Mouse (Mus musculus): Measurements from ENCODE around the gene Prkaa2.

Prkaa2 gene

DNA sequence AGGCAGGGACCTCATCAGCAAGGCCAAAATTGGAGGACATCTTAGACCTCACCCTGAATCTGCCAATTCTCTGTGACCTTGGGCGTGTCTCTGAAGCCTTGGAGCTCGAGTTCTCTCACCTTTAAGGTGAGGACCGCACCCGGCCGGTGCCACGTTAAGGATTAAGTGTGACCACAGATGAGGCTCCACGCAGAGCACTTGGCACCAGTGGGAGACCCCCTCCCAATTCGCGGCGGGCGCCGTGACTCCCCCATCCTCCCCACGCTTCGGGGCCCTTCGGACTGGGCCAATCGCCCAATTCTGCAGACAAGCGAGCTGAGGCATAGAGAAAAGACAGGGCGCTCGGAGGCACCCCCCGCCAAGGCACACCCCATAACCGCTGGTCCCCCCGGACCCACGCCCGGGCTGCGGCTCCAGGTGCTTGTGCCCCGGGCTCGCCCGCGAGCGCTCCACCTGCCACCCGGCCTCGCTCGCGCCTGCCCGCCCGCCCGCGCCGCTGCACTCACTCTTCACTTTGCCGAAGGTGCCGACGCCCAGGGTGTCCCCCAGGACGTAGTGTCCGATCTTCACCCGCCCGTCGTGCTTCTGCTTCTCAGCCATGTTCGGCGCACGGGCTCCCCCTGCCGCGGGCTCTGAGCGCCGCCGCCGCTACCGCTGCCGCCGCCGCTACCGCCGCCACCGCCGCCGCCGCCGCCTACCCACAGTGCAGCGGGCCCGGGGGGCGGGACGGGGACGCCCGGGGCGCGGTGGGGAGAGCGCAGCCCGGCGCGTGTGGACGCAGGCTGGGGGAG, at the start of gene Prkaa2:
TSS of gene Prkaa2 (minus strand) at position 692 of the 791 bp plus-strand sequence.
- peak; percentile 77 to 92 for DNase-seq

DNA sequence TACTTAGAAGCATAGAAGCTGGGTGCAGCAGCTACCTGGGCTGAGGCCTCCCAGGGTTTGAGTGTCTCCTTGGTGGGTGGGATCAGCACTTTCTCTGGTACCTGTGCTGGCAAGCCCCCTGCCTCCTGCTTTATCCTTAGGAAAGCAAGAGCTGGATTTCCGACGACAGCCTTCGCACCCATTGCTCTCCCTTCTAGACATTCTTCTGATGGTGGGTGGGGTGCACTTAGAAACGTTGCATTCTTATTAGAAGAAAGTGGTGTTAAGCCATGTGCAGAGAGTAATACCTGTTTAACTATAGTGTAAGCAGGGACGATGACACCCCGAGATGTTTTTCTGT, 49.8 kb upstream of the Prkaa2 start:
- no peak for DNase-seq

- DNase-seq: no peak
Observed at GRCm38 (mm10) chr4:105158651-105159530, 49.2 kb upstream of the Prkaa2 start.

- peak; percentile 43 to 56 for DNase-seq
Observed at GRCm38 (mm10) chr4:105158169-105158555, 48.5 kb upstream of the Prkaa2 start.

DNA sequence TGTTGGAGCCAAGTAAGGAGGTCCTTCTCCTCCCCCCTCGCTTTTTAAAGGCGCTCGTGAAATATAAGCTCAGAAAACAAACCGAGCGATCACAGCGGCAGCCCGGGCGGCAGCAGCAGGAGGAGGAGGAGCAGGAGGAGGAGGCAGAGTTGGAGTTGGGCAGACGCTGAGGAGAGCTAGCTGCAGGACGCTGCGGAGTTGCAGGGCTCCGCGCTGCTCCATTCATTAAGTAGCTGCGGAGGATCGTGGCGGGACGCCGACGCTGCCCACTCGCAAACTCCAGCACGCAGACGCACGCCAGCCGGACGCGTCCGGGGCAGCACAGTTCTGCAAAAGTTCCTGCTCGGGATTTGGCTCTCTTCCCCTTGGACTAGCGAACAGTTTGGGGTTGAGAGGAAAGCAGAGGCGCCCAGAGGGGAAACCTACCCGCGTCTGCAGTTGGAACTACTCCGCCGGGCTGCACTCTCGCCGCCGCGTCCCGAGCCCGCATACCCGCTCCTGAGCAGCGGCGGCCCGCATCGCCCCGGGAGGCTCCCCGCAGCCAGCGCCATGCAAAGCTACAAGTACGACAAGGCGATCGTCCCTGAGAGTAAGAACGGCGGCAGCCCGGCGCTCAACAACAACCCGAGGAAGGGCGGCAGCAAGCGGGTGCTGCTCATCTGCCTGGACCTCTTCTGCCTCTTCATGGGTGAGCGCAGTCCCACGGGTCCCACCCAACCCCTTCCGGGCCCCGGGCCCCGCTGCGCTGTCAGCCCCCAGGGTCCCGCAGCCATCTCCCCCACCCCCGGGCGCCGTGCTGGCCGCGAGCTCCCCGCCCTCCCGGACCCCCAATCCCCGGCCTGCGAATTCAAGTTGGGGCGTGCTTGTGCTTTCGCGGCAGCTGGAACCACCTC, 47.8 kb upstream of the Prkaa2 start, which contains the start of gene Plpp3:
TSS of gene Plpp3 (plus strand) at position 72 of the 893 bp plus-strand sequence.
- peak; percentile 32 to 41 for DNase-seq

- no peak for DNase-seq
Observed at GRCm38 (mm10) chr4:105156955-105157275, 47.2 kb upstream of the Prkaa2 start.

DNA sequence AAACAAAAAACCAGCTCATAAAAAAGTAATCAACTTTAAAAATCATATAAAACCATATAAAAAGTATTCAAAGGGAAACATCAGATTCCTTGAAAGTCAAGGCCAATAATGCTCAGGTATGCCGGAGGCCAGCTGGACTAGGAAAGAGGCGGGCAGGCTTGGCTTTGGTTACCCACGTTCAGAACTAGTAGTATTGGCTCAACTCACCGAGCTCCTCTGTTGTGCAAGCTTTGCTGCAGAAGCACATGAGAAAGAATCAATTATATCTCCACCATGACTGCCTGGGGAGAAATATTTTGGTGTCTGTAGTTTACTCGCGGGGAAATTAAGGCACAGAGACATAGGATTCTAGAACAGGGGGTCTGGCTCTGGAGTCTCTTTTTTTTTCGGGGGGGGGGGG, 46.6 kb upstream of the Prkaa2 start:
- DNase-seq: no peak

- DNase-seq: no peak
Observed at GRCm38 (mm10) chr4:105153227-105153626, 43.5 kb upstream of the Prkaa2 start.

DNA sequence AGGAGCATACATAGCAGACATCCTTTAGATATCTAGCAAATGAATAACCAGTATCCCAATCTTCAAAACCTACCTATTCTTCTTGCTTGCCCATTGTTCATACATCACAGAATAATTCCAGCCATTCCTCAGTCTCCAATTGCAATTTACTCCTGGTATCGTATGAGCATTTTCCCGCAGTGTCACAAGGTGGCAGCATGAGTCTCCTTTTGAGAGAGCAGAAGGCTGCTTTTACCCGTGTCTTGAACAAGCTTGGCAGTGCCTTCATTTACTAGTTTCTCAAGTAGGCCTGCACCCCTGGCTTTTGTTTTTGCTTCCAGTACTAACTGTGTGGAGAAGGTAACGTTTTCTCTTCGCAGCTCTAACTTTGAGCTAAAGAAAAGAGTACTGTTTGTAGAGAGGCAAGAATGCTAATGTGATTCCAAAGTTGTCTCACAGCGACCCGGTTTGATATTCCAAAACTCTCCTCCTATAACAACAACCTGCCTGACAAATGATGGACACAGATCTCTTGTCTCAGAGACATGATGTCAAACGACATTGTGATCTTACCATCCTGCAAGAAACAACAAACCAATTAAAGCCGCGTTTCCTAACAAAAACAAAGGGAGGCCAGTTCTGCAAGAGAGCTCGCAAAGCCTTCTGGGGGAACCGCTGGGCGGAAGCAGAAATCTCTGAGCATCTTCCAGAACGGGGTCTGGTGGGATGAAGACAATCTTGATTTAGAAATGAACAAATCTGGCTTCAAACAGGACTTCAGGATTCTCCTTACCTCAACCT, 42.4 kb upstream of the Prkaa2 start:
- DNase-seq: peak; percentile 59 to 62

DNA sequence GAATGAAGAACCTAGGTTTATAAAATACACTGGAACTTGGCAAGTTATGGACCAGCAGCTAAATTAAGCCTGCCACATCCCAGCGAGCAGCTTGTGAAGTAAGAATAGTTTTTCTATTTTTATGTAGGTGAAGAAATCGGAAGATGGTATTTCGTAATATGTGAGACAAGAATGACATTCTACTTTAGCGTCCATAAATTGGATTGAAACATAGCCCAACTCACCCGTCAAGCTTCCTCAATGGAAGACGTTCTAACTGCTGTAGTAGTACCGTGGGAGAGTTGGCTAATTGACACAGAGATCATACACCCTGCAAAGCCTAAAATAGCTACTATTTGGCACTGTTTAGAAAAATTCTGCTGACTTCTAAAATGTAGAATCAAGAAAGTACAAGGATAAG, 39.8 kb upstream of the Prkaa2 start:
- no peak for DNase-seq

DNA sequence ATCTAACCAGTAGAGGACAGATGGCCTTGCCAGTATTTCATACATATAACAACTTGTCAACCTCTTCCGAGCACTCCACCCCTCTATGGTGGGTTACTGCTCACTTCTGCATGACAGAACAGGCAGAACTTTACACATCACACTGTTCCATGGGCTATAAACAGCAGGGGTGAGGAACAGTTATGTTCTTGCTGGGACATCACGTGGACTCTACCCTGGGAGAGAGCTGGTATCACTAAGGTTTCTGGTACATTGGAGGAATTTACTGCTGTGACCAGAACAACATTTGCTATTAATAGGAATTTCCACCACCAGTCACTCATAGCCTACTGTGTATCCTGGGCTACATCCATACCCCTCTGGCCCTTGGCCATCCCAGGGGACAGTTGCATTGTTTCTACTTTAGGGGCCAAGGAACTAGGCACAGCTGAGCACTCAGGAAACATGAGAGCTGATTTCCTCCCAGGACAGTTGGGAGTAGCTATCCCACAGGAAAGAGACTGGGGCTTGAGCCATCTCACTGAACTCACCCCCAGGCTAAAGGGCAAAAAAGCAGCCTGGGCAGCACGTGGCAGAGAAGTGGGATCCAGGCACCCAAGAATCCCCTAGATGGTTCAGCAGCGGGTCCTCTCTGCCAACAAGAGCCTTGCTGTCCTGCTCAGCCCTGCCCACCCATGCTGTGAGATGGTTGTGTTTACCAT, 23.8 kb upstream of the Prkaa2 start:
- DNase-seq: no peak

- DNase-seq: no peak
Observed at GRCm38 (mm10) chr4:105131756-105132314, 22.1 kb upstream of the Prkaa2 start.

- DNase-seq: no peak
Observed at GRCm38 (mm10) chr4:105129212-105129611, 19.5 kb upstream of the Prkaa2 start.

GRCm38 (mm10) chr4:105122429-105122828, 12.7 kb upstream of the Prkaa2 start:
- DNase-seq: peak; percentile 77 to 85

- no peak for DNase-seq
Observed at GRCm38 (mm10) chr4:105121081-105121480, 11.4 kb upstream of the Prkaa2 start.

DNA sequence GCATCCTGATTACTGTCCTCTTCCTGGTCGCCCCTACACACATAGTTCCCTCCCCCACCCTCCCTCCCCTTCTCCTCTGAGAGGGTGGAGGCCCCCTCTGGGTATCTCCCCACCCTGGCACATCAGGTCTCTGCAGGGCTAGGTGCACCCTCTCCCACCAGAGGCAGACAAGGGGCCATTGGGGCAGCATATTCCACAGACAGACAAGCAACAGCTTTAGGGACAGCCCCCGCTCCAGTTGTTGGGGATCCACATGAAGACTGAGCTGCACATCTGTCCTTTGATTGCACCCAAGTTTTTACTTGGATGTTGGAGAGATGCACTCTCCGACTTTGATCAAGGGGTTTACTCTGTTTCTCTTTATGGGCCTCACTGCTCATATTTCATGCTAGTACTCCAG, 3.8 kb upstream of the Prkaa2 start:
- DNase-seq: no peak

DNA sequence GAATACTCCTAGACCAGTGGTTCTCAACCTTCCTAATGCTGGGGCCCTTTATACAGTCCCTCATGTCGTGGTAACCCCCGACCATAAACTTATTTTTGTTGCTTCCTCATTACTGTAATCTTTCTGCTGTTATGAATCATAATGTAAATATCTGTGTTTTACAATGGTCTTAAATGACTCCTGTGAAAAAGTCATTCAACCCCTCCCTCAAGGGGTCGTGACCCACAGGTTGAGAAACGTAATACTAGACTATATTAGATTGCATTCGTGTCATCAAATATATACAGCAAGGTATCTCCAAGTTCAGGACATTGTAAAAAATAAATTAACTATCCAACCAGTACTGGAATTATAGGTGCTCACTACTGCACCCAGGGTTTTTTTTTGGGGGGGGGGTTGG, 3.4 kb upstream of the Prkaa2 start:
- no peak for DNase-seq

GRCm38 (mm10) chr4:105111770-105112169, 2.1 kb upstream of the Prkaa2 start:
- no peak for DNase-seq

GRCm38 (mm10) chr4:105110684-105111035, 970 bp upstream of the Prkaa2 start:
- peak; percentile 26 to 34 for DNase-seq

GRCm38 (mm10) chr4:105109990-105110683, 447 bp upstream of the Prkaa2 start:
- peak in 1 of 2 experiments; percentile 65 for DNase-seq
